Mouse (Mus musculus) left cerebral cortex, adult 9 months (tissue): Measurements from ENCODE around the gene Acot8.
A peak's percentile ranks its signal among the peaks of the same experiment; 100 is the strongest.

Experiments used
- DNase-seq, 2 experiments: peaks; one replicate each; pipeline ENCODE4 v3.0.0; 2022; ENCODE audit warnings: low spot score in 2 of 2

Acot8 gene

DNA sequence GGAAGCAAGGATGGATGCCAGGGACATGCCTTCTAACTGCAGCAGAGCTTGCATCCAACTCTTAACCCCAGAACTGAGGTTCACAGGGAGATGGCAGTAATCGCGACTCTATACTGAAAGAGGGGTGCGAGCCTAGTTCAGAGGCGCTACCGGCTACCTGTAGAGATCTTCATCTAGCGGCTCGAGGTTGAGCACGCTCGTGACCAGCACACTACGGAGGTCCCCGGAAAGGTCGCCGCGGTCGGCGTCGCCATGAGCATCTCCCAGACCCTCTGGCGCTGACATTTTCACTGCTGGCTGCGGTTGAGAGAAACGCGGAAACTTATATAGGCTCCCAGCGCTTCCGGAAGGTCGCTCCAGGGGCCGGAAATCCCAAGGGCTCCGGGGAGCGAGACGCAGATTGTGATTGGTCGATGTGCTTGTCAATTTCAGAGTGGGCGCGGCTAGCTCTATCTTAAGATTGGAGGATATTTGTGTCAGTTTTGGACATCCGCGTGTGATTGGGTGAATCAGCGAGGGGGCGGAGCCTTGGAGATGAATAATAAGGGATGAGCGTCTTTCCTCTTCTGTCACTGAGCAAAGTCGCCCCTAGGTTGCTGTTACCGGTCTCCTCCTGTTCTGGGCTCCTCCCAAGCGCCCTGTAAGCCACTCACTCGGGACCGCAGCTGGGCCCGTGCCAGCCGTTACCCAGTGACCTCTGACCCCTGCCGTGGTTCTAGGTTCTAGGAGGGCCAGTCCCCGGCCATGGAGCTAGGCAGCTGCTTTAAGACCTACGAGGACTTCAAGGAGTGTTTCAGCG is at the start of gene Acot8, which contains the start of gene Zswim3:
TSS of gene Acot8 (minus strand) at position 350 of the 799 bp plus-strand sequence.
TSS of gene Zswim3 (plus strand) at position 566 of the 799 bp plus-strand sequence.
- DNase-seq: peak; percentile 97 to 100

DNA sequence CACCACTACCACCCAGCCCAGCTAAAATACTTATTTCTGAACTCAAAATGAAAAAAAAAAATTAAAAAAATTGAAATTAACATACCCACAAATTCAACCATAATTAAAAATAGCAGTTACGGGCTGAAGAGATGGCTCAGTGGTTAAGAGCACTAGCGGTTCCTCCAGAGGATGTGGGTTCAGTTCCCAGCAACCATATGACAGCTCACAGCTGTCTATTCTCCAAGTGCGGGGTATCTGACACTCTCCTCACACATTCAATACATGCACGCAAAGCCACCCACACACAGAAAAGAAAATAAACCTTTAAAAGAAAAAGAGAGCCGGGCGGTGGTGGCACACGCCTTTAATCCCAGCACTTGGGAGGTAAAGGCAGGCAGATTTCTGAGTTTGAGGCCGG is 45.4 kb upstream of the Acot8 start:
- no peak for DNase-seq

DNA sequence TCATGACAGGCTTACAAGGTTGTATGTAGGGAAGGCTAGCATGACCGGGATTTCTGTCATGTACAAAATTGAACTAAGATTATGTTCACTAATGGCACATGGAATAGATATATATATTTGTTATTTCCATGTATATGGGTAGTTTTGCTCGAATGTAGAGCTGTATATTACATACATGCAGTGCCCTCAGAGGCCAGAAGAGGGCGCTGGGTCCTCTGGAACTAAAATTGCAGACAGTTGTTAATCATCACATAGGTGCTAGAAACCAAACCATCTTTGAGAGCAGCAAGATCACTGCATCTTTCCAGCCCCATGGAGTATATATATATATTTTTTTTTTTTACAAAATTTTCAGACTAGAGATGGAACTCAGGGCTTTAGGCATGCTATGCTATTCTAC is 41.1 kb upstream of the Acot8 start:
- DNase-seq: no peak

DNA sequence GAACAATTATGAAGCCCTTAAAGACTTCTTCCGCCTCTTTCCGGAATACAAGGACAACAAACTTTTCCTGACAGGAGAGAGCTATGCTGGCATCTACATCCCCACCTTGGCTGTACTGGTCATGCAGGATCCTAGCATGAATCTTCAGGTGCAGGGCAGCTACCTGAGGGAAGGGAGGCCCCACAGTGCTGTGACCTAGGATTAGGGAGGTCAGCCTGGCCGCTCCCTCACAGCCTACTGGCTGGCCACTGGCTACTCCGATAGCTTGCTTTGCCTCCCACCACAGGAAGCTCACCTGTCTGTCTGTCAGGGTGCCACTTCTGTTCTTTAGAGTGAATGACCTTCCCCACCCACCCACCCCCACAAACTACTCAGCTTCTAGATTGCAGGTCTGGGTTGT is 30.5 kb upstream of the Acot8 start:
- no peak for DNase-seq

DNA sequence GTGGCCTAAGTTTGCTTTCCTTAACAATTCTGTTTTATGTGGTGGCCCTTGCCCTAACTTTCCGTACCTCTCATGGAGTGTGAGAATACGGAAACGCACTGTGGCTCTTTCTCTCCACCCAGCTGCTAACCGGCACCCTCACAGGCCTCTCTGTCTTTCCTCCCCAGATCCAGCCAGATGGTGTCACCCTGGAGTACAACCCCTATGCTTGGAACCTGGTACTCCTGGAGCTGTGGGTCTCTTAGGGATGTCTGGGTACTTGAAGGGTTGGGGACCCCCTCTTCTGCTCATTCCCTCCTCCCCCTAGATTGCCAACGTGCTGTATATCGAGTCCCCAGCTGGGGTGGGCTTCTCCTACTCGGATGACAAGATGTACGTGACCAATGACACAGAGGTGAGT is 29.8 kb upstream of the Acot8 start:
- no peak for DNase-seq

DNA sequence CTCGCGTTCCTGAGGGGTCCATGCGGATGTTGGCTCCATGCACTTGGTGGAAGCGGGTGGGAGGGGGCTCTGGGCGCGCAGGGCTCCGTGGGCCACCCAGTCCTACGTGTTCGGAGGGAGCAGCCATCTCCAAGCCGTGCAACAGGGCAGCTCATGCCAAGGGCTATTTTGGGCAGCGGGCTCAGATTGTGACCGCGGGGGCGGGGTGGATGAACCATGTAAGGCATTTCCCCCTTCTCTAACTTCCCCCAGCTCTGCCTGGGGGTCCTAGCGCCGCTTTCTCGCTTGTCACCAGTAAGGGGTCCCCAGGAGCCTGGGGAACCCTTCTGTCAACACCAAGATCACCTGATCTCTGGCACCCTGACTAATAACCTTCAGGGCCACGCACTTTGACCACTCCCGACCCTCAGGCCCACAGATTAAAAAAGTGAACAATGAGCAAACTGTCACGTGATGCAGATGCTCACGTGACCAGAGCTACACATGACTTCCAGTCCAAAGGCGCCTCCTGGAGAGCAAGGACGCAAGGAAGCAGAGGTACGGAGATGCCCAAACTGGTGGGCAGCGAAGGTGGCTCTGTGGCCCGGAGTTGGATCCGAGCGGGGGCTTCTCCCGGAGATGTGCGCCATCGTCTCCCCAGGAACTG is 28.8 kb upstream of the Acot8 start, which contains the start of gene Neurl2:
TSS of gene Neurl2 (minus strand) at position 143 of the 646 bp plus-strand sequence.
- DNase-seq: peak; percentile 83 to 95

DNA sequence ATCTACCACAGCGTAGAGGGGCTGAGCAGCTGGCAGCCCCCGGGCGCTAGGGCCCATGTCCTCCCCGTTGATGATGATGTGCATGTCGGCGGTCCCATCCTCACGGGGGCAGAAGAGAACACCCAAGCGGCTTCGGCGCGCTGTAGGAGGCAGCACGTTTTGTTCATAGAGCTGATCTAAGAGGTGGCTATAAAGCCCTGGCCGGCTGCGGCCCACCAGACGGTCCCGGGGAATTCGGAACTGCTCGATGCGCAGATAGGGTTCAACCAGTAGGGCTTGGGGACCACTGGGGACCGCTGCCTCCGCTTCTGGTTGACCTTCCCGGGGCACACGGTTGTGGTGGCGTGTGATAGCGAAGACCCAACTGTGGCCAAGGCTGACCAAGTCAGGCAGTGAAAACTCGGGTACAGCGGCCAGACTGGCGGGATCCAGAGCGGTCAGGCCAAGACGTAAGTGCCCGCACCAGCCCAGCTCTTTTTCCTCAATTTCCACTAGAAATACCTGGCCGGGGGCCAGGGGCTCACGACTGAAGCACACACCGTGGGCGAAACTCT is 28.1 kb upstream of the Acot8 start, which contains the start of gene Ctsa:
TSS of gene Ctsa (plus strand) at position 126 of the 554 bp plus-strand sequence.
- DNase-seq: peak in 1 of 2 experiments; percentile 81

DNA sequence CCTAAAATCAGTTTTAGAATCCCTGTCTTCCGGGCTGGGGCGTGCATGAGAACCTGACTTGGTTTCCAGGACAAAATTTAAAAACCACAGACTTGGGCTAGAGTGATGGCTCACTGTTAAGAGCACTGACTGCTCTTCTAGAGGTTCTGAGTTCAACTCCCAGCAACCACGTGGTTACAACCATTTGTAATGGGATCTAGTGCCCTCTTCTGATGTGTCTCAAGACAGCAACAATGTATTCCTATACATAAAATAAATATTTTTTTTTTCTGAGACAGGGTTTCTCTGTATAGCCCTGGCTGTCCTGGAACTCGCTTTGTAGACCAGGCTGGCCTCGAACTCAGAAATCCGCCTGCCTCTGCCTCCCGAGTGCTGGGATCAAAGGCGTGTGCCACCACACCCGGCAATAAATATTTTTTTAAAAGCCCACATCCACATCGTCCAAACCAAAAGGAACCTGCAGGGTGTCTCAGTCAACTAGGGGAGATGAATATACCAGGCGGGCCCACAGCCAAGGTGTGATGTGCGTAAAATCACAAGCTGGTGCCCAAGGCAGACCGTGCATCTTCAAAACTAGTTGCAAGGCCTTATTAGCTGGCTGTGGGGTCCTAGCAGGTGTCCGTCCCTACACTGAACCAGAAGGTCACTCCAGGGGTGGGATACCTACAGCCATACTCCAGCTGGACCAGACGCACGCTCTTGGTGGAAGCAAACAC is 27.5 kb upstream of the Acot8 start:
- no peak for DNase-seq

DNA sequence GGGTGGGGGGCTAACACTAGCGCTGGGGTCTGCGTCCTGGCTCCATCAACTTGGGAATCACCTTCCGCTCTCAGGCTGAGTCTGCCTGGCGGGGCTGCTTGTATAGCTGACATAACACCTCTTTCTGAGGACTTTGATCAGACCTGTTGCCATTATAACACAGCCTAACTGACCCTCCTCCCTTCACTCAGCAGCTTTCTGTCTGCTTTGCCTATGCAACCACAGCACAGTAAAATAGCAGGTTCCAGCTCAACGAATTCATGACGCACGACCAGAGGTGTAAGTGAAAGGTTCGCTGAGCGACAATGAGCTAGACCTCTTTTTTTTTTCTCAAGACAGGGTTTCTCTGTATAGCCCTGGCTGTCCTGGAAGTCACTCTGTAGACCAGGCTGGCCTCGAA is 26.3 kb upstream of the Acot8 start:
- DNase-seq: no peak

DNA sequence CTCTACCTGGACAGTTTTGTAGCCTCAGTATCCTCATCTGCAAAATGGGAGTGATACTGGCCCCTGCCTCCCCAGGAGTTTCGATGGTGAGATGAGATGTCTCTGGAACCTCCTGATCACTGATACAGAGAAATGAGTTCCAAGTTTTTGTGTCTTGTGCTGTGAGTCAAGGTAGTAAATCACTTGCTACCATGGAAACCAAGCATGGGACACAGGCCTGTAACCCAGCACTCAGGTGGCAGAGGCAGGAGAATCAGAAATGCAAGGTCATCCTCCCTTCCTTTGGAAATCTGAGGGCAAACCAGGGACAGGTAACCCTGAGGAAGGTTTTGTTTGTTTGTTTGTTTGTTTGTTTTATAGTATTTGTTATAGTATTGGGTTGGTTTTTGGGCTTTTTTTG is 24.4 kb upstream of the Acot8 start:
- DNase-seq: no peak

DNA sequence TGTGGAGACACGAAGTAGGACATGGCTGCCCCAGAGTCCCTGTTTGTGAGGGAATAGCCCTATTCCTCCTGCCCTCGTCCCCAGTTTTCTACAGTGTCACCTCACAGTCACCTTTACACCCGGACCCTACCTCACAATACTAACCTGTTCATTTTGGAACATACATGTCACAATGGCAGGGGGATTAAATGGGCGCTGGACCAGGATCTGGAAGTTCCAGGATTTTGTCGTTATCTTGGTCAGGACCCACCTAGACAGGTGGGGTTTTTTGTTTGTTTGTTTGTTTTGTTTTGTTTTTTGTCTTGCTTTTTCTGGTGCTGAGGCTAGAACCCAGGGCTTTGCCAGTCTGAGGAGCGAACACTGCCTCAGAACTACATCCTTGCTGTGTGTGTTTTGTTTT is 23.8 kb upstream of the Acot8 start, which contains the start of gene Spata25:
TSS of gene Spata25 (minus strand) at position 101 of the 400 bp plus-strand sequence.
- no peak for DNase-seq

DNA sequence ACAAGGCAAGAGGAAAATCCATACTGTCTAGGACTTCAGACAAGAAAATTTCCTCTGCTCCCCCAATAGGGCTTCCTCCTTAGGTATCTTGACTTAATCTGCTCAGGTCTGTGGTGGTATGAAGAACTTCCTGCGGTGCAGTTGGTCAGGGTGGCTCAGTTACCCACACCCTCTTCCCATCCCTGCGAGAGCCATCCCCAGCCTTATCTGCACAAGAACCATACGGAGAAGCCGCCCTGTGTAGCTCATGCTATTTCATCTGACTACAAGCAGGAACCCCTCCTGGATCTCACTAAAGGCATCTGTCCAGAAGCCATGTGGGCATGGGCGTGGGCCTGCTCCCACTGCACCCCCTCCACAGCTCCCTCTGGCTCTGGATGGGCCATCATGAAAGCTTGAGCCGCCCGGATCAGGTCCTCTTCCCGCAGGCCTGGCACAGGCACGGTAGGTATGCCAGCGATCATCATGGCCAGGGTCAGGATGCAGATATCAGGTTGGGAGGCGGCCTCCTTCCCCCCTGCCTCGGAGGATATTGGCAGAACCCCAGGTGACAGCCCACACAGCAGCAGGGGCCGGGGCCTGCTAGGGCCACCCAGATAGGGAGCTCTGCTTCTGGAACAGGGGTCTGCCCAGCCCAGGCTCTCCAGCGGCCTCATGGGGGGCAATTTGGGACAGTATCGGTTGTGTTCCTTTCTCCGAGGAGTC is 22.6 kb upstream of the Acot8 start:
- no peak for DNase-seq

DNA sequence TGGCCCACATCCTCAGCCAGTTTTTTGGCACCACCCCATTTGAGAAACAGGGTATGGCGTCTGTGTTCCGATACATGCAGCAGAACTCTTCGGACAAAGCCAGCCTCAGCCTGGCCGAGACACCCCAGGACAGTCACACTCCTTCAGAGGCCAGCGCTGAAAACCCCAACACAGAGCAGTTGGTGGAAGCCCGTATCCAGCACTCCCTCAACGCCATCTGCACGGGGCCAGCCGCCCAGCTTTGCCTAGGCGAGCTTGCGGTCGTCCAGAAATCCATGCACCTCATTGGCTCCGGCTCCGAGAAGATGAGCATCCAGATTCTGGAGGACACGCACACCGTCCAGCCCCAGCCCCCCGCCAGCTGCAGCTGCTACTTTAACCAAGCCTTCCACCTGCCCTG is 20.8 kb upstream of the Acot8 start:
- no peak for DNase-seq

DNA sequence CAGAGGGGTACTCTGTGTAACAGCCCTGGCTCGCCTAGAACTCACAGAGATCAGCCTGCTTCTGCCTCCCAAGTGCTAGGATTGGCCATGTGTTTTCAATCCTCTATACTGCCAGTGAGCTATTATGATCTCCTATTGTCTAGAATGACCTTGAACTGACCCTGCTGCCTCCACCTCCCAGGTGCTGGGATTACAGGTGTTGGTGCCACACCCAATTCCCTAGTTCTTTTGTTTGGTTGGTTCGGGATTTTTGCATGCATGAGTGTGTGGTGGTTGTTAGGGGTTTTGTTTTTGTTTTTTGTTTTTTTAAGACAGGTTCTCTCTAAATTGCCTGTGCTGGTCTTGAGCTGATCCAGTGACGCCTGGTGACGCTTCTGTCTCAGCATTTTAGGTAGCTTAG is 19.3 kb upstream of the Acot8 start:
- no peak for DNase-seq

DNA sequence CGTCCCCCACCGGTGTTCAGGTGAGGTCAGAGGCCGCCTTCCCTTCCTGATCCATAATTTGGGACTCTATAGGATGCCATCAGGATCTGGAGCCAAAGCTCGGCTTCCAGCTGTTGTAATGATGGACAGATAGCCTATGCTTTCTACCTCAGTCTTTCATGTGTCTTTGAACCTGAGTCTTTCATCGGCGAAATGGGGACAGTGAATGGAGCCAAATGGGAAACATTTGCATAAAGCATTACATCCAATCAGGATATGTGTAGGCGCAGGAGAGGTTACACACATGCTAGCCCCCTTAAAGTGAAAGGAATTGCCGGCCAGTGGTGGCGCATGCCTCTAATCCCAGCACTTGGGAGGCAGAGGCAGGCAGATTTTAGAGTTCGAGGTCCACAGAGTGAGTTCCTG is 18.5 kb upstream of the Acot8 start:
- DNase-seq: peak in 1 of 2 experiments; percentile 49

DNA sequence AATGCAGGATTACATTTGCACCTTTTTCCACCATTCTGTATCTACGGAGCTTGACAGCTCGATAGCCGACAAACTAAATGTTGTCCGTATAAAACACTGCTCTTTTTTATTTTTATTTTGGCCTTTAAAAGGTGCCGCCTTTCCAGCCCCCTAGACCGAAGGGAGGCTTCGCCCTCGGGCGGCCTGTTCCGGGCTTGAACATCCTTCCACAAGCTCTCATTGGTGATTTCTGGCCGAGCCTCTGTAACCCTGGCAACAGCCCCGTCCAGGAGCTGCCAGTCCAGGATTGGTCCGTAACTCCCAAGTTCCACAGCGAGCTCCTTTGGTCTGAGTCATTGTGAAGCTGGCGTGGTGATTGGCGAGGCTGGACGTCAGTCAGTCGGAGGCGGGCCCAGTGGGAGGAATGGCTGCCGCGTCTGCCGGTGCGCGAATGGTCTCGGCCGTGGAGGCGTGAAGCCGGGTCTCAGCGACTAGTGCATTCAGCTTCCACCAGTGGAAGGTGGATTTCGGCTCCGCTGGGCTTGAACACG is 18.0 kb upstream of the Acot8 start, which contains the start of gene Zswim1:
TSS of gene Zswim1 (plus strand) at position 51 of the 530 bp plus-strand sequence.
- peak; percentile 97 to 100 for DNase-seq

DNA sequence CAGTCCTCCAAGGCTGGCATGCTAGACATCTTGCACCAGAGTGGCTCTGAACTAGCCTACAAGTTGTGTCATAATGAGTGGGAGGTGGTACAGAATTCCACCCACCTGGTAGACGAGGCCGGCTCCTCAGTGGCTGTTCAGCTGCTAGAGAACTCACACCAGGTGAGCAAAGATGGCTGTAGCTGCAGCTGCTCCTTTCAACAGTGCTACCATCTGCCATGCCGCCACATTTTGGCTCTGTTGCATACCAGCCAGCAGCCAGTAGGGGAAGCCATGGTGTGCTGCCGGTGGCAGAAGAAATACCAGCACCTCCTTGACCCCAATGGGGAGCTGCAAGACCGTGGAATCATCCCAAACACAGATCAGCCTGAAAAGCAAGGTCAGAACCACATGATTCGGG is 16.4 kb upstream of the Acot8 start:
- no peak for DNase-seq

DNA sequence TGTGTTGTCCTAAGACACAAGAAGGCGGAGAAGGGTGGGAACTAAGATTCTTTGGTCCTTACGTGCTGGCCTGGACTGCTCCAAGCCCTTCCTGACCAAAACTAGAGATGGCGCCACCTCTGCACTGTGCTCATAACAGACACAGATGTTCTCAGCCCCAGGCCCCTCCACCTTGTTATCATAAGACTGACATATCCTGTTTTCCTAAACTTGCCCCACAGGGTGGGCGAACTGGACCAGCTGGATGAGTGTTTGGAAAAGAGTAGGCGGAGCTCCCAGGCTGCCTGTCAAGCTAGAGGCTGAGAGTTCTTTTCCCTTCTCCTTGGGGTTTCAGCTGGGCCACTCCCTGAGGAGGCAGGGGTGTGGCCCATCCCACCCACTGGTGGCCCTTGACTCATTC is 13.0 kb upstream of the Acot8 start:
- no peak for DNase-seq

DNA sequence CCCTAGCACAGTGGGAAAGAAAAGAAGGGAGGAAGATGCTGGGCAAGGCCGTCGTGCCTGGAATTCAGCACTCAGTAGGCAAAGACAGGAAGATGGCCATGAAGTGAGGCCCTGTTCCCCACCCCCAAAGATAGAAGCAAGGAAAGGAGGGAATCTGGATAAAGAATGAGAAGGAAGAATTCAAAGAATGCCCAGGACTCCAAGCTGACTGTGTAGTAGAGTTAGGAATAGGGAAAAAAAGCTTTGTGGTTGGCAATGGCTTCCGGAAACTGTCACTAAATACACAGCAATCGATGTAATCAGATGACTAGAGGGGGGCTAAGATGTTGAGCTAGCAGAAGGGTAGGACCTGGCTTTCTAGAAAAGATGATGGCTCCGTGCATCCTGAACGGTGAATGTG is 12.5 kb upstream of the Acot8 start:
- DNase-seq: no peak

DNA sequence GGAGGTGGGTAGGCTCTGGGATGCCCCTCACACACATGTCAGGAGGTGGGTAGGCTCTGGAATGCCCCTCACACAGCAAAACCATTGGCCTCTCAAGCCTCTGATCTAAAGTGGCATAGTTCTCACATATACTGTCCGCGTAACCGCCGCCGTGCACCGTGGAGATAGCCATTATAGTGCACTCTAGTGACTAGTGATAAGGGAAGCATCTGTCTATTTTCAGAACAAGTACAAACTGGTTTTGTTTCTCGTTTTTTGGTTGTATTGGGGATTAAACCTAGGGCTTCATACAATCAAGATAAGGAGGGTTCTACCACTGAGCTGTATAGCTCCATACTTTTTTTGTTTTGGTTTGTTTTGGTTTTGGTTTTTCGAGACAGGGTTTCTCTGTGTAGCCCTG is 11.1 kb upstream of the Acot8 start:
- no peak for DNase-seq

DNA sequence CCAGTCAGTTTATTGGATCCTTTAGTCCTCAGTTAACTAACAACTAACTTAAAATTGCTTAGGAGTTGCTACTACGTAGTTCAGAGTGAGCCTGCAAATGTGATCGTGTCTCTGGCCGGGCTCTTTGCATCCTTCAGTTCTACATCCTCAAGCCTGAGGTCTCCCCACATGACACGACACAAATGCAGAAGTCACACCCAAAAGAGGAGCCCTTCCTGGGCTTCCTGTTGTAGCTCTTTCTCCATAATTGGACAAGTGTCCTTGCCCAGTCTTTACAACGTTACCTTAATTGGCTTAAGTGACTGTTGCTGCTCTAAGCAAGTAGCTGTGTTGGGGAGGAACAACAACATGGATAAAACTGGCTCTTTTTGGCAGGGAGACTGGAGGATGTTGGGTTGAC is 10.7 kb upstream of the Acot8 start:
- DNase-seq: no peak
